Mouse (Mus musculus): ENCODE results near the gene Gm17545. TPM values are rescaled to one million over a fixed set of nuclear protein-coding genes. Genes with fewer than 3 reads are reported as not detected.

Gene Gm17545
- polyA plus RNA-seq, 1 experiment: not detected

DNA sequence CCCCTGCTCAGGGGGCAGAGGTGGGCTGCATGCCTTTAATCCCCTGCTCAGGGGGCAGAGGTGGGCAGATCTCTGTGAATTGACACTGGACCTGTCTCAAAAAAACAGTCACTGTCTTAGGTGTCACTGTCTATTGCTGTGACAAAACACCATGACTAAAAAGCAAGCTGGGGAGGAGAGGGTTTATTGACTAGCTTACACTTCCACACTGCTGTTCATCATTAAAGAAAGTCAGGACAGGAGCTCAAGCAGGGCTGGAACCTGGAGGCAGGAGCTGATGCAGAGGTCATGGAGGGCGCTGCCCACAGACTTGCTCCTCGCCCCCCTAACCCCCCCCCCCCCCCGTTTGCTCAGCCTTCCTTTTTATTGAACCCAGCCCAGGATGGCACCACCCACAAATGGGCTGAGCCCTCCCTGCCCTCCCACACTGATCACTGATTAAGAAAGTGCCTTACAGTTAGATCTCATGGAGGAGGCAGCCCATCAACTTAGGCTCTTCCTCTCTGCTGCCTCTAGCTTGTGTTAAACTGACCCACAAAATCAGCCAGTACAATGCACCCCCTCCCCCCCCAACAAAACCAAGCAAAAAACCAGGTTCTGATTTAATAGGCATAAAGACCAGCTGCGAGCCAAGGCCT lies 25.9 kb upstream of the Gm17545 start:
- Histone ChIP-seq H3K4me1 (ENCODE audit: control insufficient read depth, insufficient read depth, low read length) (no peaks in the 10 kb centered on the region), H3K36me3 (ENCODE audit: control insufficient read depth, insufficient read depth, low read length) (no peaks in the 10 kb centered on the region), H3K27me3 (replicated peaks; ENCODE audit: control insufficient read depth, insufficient read depth, low read length) (no peaks in the 10 kb centered on the region), H3K27ac (ENCODE audit: insufficient read depth, low read depth, low read length) (no peak overlapping the region), H3K4me3 (ENCODE audit: insufficient read depth, low read depth, low read length) (no peak overlapping the region)
- TF ChIP-seq POLR2A (IDR thresholded peaks at IDR 0.05; ENCODE audit: low read depth, low read length) (no peak), CTCF (conservative IDR thresholded peaks at IDR 0.05; ENCODE audit: insufficient read depth, insufficient read length, low read depth, low read length) (no peak)
- WGBS: 73% methylated on average over 4 of the region's 4 CpGs
- no peak for DNase-seq

DNA sequence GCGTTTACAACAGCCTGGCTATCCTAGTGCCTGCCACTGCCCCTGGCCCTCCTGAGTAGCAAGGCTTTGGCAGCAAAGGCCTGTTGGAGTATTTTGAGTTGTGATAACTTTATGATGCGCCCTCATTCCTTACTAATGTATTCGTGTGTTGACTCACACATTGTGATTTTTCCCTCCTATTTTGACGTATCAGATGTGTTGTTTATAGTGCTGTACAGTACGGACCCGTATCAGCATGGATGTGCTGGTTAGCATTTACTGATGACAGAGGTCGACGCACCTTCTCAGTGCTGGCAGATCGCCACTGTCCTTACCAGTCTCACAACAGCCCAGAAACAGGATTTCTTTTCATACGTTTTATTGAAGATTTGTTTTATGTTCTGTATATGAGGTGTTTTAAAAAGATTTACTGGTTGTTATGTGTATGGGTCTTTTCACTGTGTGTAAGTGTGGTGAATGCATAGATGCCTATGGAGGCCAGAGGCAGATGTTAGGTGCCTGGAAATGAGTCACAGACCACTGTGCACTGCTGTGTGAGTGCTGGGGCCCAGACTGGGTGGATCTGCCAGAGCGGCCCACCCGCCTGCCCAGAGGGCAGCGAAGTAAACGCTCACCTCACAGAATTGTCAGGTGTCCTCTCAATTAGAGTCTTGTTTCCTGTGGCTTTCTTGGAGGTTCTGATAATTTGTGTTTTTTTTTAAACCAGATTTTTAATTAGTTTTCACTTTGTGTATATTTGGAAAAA lies 25.3 kb upstream of the Gm17545 start:
- Histone ChIP-seq H3K4me3 (ENCODE audit: insufficient read depth, low read depth, low read length) (no peak overlapping the region), H3K36me3 (ENCODE audit: control insufficient read depth, insufficient read depth, low read length) (no peaks in the 10 kb centered on the region), H3K27ac (ENCODE audit: insufficient read depth, low read depth, low read length) (no peak overlapping the region), H3K27me3 (replicated peaks; ENCODE audit: control insufficient read depth, insufficient read depth, low read length) (no peaks in the 10 kb centered on the region), H3K4me1 (ENCODE audit: control insufficient read depth, insufficient read depth, low read length) (no peaks in the 10 kb centered on the region)
- TF ChIP-seq POLR2A (IDR thresholded peaks at IDR 0.05; ENCODE audit: low read depth, low read length) (no peak), CTCF (conservative IDR thresholded peaks at IDR 0.05; ENCODE audit: insufficient read depth, insufficient read length, low read depth, low read length) (no peak)
- no peak for DNase-seq
- WGBS: 88% methylated on average over 14 of the region's 14 CpGs

DNA sequence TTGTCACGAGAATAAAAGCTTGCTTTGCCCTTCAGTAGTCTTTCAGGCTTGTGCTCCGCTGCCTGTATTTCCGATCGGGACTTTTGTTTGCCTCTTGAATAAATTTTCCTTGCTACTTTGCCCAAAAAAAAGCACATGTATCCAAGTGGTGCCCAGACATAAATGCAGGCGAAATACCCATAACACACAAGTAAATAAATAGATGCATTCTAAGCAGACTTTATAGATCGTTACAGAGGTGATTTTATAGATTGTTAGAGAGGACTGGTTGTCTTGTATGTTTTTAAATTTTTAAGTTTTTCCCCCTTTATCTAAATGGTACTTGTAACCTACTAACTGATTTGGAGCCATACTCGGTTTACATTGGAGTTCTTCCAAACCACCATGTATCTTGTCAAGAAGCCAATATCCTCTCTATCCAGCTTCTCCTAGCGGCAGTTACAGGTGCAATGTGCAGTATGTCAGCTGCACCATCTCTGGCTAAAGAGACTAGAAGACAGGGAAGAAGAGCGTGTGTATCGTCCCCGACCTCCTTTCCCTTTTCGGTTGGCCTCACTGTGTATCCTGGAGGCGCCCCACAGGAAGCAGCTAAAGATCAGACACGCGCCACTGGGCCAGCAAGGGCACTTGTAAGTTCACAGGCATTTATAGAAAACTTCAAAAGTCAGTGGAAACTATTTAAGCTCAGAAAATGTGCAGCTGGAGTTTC lies 24.4 kb upstream of the Gm17545 start:
- 25% methylated on average over 15 of the region's 15 CpGs for WGBS
- H3K27me3 ChIP-seq (replicated peaks; ENCODE audit: control insufficient read depth, insufficient read depth, low read length): no peaks in the 10 kb centered on the region
- peak; percentile 47 for DNase-seq
- H3K27ac ChIP-seq (ENCODE audit: insufficient read depth, low read depth, low read length): no peak overlapping the region
- no peaks in the 10 kb centered on the region for H3K36me3 ChIP-seq (ENCODE audit: control insufficient read depth, insufficient read depth, low read length)
- H3K4me3 ChIP-seq (ENCODE audit: insufficient read depth, low read depth, low read length): no peak overlapping the region
- TF ChIP-seq POLR2A (IDR thresholded peaks at IDR 0.05; ENCODE audit: low read depth, low read length): no peak
- TF ChIP-seq CTCF (conservative IDR thresholded peaks at IDR 0.05; ENCODE audit: insufficient read depth, insufficient read length, low read depth, low read length): no peak; the same call in 1 of the 2 replicates
- no peaks in the 10 kb centered on the region for H3K4me1 ChIP-seq (ENCODE audit: control insufficient read depth, insufficient read depth, low read length)

DNA sequence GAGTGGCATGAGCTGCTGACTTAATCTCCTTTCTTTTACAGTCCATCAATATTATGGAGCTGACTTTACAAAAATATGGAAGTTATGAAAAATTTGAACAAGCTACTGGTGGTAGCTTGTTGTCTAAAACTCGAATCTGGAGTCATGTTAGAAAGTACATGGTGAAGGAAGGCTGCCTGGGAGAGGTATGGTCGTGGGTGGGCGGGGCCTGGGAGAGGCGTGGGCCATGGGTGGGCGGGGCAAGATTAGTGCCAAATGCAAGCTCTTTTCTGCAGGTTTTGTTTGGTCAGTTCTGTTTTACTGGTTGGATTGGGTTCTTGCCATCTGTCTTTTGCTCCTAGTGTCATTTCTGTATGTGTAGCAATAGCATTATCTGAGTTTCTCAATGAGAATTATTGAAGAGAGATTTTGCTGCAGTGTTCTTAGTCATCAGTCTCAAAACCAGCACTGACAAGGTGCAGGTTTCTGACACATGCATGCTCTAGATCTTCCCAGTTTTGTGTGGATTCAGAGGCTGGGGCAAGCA lies 23.7 kb upstream of the Gm17545 start:
- 20% methylated on average over 5 of the region's 5 CpGs for WGBS
- no peak overlapping the region for H3K27ac ChIP-seq (ENCODE audit: insufficient read depth, low read depth, low read length)
- no peaks in the 10 kb centered on the region for H3K4me1 ChIP-seq (ENCODE audit: control insufficient read depth, insufficient read depth, low read length)
- no peak overlapping the region for H3K4me3 ChIP-seq (ENCODE audit: insufficient read depth, low read depth, low read length)
- no peak for DNase-seq
- TF ChIP-seq POLR2A (IDR thresholded peaks at IDR 0.05; ENCODE audit: low read depth, low read length) (no peak), CTCF (conservative IDR thresholded peaks at IDR 0.05; ENCODE audit: insufficient read depth, insufficient read length, low read depth, low read length) (no peak)
- no peaks in the 10 kb centered on the region for H3K36me3 ChIP-seq (ENCODE audit: control insufficient read depth, insufficient read depth, low read length)
- no peaks in the 10 kb centered on the region for H3K27me3 ChIP-seq (replicated peaks; ENCODE audit: control insufficient read depth, insufficient read depth, low read length)

DNA sequence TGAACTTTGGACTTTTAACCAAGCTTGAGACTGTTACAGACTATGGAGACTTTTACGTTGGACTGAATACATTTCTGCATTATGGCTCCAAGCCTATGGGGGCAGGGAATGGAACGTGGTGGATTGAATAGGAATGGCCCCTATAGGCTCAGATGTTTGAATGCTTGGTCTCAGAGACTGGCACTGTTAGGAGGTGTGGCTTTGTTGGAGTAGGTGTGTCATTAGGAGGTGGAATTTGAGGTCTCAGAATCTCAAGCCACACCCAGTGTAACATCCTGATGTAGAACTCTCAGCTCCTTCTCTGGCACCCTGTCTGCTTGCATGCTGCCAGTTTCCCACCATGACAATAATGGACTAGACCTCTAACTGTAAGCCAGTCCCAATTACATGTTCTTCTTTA lies 20.9 kb upstream of the Gm17545 start:
- Histone ChIP-seq H3K27ac (ENCODE audit: insufficient read depth, low read depth, low read length) (no peak overlapping the region), H3K27me3 (replicated peaks; ENCODE audit: control insufficient read depth, insufficient read depth, low read length) (no peaks in the 10 kb centered on the region), H3K4me3 (ENCODE audit: insufficient read depth, low read depth, low read length) (no peak overlapping the region), H3K4me1 (ENCODE audit: control insufficient read depth, insufficient read depth, low read length) (no peaks in the 10 kb centered on the region), H3K36me3 (ENCODE audit: control insufficient read depth, insufficient read depth, low read length) (no peaks in the 10 kb centered on the region)
- 74% methylated on average over 2 of the region's 2 CpGs for WGBS
- TF ChIP-seq POLR2A (IDR thresholded peaks at IDR 0.05; ENCODE audit: low read depth, low read length): no peak
- no peak for TF ChIP-seq CTCF (conservative IDR thresholded peaks at IDR 0.05; ENCODE audit: insufficient read depth, insufficient read length, low read depth, low read length)
- DNase-seq: no peak

DNA sequence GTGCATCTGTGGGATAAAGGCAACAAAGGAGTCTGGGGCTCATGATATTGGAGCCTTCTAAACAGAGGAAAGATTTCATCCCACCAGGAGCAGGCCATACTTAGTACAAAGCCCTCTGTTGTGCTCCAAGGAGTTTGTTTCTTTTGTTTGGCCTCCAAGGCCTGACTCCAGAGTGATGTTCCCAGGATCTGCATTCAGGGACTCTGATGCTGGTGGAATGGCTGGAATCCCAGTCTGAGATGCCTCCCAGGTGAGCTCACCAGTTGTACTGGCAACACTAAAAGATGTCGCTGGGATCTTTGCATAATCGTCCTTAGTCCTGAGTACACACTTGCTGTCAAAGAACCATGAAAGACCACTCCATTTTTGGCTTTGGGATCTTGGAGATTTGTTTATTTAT lies 20.0 kb upstream of the Gm17545 start:
- TF ChIP-seq POLR2A (IDR thresholded peaks at IDR 0.05; ENCODE audit: low read depth, low read length): no peak
- TF ChIP-seq CTCF (conservative IDR thresholded peaks at IDR 0.05; ENCODE audit: insufficient read depth, insufficient read length, low read depth, low read length): no peak
- H3K27me3 ChIP-seq (replicated peaks; ENCODE audit: control insufficient read depth, insufficient read depth, low read length): no peaks in the 10 kb centered on the region
- H3K4me1 ChIP-seq (ENCODE audit: control insufficient read depth, insufficient read depth, low read length): no peaks in the 10 kb centered on the region
- 93% methylated on average over 2 of the region's 2 CpGs for WGBS
- no peak for DNase-seq
- H3K36me3 ChIP-seq (ENCODE audit: control insufficient read depth, insufficient read depth, low read length): no peaks in the 10 kb centered on the region
- no peak overlapping the region for H3K4me3 ChIP-seq (ENCODE audit: insufficient read depth, low read depth, low read length)
- no peak overlapping the region for H3K27ac ChIP-seq (ENCODE audit: insufficient read depth, low read depth, low read length)

DNA sequence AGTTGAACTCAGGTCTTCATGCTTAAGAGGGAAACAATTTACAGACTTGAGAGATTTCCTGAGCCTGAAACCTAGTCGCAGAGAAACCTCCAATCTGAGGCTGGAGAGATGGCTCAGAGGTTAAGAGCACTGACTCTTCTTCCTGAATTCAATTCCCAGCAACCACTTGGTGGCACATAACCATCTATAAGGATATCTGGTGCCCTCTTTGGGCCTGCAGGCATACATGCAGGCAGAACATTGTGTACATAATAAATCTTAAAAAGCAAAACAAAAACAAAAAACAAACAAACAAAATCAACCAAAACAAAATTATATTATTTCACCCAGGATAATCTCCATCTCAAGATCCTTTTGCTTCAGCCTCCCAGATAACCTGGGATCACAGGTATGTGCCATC lies 15.3 kb upstream of the Gm17545 start:
- H3K27ac ChIP-seq (ENCODE audit: insufficient read depth, low read depth, low read length): no peak overlapping the region

More for the DNA sequence above, 15.3 kb upstream of the Gm17545 start:
- 69% methylated on average over 1 of the region's 1 CpGs for WGBS
- H3K27me3 ChIP-seq (replicated peaks; ENCODE audit: control insufficient read depth, insufficient read depth, low read length): no peaks in the 10 kb centered on the region
- H3K36me3 ChIP-seq (ENCODE audit: control insufficient read depth, insufficient read depth, low read length): no peaks in the 10 kb centered on the region
- no peak overlapping the region for H3K4me3 ChIP-seq (ENCODE audit: insufficient read depth, low read depth, low read length)
- H3K4me1 ChIP-seq (ENCODE audit: control insufficient read depth, insufficient read depth, low read length): no peaks in the 10 kb centered on the region
- TF ChIP-seq CTCF (conservative IDR thresholded peaks at IDR 0.05; ENCODE audit: insufficient read depth, insufficient read length, low read depth, low read length): no peak
- no peak for TF ChIP-seq POLR2A (IDR thresholded peaks at IDR 0.05; ENCODE audit: low read depth, low read length)
- no peak for DNase-seq
